Mouse (Mus musculus) liver, embryonic 14.5 days (tissue): ENCODE results near the gene Gabarapl2.

ENCODE experiments used
- CTCF ChIP-seq: IDR thresholded peaks from 2 replicates; pipeline ENCODE4 v1.5.1; 2016; ENCODE audit warnings: antibody characterized with exemption, low read depth, control low read depth
- EP300 ChIP-seq: IDR thresholded peaks from 2 replicates; pipeline ENCODE4 v1.6.1; 2016; ENCODE audit warnings: antibody characterized with exemption, low read depth

DNA sequence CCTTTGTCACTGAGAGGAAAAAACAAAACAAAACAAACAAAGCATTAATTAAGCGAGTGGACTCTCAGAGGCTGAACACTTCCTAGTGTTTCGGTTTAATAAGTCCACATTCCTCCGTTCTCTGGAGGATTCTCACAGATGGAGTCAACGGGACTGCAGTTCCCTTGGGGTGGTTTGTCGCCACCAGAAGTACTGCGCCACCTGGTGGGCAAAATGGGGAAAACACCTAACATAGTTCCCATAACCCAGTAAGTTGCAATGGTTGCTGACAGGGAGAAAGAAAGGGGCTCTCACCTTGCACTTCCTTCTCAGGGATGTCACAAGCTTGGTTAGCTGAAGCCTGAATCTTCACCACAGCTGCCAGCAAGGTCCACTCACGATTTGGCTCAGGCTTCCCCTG is 49.4 kb downstream of the Gabarapl2 start:
- TF ChIP-seq EP300: no peak
- TF ChIP-seq CTCF: peak; percentile 95
